Mouse (Mus musculus): ENCODE results near the gene Rbfox1. TPM values are rescaled to one million over a fixed set of nuclear protein-coding genes. Genes with fewer than 3 reads are reported as not detected.

Gene Rbfox1
- total RNA-seq, 2 experiments from 2014 or later = 323 to 338 TPM

DNA sequence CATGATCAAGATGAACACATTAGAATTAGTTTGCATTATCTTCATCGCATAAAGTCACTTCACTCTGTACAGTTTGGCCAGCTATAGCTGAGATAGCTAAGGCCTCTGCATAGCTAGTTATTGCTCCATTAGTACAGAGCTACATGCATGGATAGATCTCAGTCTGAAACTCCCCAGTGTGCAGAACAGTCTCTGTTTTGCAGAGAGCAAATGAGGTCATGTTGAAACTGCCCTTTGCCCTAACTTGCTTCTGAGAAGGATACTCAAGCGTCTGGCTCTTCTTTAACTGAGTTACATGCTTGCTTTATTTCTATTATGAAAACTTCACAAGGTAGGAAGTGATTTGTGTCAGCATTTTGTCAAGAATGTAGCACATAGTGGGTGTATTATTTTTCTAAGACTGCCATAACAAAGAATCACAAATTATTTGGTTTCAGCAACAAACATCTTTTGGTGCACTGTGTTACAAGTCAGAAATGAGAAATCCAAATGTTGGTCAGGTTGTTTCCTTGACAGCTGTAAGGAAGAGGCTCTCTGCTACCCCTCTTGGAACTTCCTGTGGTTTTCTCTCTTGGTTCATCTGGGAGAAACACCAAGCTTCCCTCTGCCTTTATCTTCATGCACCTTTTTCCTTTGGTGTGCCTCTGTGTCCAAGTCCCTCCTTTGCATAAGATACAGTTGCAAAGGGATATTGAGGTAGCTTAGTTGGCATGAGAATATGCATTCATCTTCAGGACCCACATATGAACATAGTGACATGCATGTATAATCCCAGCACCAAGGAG lies 1321.2 kb downstream of the Rbfox1 start:
- intact Hi-C loops (cut with DNase I) = no loop called here
- DNase-seq (ENCODE audit: low spot score in 2 of 2) = no peak

DNA sequence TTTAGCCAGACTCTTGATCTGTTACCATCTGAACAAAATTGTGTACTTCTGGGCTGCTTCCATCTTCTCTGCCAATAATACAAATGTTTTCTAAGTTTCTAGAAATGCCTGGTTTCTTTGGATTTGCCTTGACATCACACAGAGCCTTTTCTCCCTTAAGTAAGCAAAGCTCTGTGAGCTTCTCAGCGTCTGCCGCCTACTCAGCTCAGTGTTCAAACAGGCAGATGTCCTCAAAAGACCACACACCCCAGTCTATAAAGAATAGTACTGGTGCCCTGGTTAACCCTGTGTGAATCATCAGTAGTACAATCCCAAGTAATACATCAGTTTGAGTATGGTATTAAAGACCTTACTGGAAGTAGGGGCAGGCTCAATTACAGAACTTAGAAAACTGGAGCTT lies 1322.4 kb downstream of the Rbfox1 start:
- no peak for DNase-seq (ENCODE audit: low spot score in 2 of 2)
- intact Hi-C loops (cut with DNase I) = no loop called here

DNA sequence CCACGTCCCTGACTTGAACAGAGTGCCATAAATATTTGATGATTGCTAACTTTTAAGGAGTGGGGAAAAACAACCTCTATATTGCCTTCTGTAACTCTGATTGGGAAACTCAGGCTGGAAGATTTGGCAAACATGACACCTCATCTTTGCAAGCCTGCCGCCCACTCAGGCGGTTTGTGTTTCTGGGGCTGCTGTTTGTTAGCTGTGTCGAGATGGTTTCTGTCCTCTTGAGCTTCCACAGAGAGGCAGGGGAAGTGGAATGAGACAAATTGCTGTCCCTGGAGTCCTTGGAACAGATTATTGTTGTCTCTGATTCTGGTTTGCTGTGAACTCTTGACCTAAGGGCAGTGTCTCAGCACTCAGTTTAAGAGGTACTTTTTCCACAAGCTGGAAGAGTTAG lies 1327.6 kb downstream of the Rbfox1 start:
- no peak for DNase-seq (ENCODE audit: low spot score in 2 of 2)
- intact Hi-C loops (cut with DNase I) = no loop called here

DNA sequence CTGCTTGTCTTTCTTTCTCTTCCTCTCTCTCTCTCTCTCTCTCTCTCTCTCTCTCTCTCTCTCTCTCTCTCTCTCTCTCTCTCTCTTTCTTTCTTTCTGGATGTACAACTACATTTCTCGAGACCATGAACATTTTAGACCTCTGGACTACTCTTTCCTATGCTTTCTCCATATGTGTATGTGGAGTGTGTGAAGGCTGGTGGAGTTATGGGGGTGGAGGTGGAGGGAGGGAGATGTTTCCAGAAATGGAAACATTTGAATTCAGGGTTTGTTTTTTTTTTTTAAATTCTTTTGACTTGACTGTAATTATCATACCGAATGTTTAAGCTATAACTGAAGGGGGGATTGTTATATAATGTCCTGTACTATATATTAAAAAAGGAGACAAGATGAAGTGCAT lies 1338.1 kb downstream of the Rbfox1 start:
- DNase-seq (ENCODE audit: low spot score in 2 of 2) = no peak
- intact Hi-C loops (cut with DNase I) = no loop called here

DNA sequence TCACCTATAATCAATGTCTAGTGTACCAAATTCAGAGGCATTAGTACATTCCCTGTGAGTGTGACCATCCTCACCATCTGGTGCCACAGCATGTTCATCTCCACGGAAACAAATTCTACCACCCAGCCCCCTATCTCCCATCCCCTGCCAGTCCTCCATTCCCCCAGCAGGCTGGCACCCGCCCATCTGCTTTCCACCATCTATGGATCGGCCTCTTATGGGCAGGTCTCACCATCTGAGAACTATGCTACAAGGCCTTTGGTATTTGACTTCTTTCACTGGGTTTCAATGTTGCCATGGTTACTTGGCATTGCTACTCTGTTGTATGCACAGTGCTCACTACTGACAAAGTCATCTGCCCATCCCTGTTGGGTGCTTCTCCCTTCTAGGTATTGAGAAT lies 1340.8 kb downstream of the Rbfox1 start:
- DNase-seq (ENCODE audit: low spot score in 2 of 2) = no peak
- intact Hi-C loops (cut with DNase I) = no loop called here

DNA sequence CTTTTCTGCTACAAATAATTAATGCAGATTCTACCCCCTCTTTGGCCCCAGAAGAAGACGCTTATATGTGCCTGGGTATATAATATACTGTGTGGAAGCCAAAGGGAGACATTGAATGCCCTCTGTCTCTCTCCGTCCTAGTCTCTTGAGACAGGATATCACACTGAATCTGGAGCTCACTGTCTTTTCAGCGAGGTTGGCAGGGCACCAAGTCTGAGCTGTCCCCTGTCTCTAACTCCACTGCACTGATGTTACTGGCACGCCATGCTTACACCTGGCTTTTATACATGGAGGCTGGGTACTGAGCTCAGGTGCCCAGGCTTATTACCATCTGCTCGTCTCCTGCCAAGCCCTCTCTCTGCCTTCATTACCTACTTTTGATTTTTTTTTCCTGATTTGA lies 1343.1 kb downstream of the Rbfox1 start:
- intact Hi-C loops (cut with DNase I) = no loop called here
- no peak for DNase-seq (ENCODE audit: low spot score in 2 of 2)

DNA sequence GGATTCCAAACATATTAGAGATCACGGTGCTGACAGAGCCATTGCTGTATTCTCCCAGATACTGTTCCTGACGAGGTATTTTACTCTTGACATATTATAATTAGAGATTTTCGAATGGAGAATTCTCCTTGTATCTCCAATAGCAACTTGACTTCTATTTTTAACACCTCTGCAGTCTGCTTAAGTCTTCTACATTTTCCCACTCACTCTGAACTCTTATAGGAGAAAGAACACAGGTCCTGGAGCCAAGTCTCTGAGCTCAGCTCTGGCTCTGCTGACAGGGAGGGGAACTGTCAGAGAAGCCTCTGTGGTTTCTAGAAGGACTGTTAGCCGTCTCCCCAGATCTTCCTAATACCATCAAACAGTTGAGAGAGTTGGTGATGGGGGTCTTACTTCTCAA lies 1344.1 kb downstream of the Rbfox1 start:
- intact Hi-C loops (cut with DNase I) = no loop called here
- no peak for DNase-seq (ENCODE audit: low spot score in 2 of 2)

DNA sequence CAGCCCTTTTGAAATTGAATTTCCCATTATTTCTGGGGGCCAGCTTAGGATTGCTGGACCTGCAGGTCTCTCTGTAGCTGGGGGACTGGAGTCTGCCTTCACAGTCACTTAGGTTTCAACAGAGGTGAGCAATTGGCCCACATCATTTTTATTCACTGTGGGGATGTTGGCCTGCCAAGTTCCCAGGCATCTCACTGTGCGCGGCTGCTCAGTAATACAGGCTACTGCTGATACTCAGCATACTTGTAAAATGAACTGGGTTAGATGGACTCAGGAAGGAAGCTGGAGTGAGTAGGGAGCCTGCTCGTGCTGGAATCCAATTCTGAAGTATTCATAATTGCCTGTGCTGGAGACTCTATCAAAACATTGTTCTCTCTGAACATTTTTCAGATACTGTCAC lies 1356.5 kb downstream of the Rbfox1 start:
- DNase-seq (ENCODE audit: low spot score in 2 of 2) = no peak
- intact Hi-C loops (cut with DNase I) = no loop called here

DNA sequence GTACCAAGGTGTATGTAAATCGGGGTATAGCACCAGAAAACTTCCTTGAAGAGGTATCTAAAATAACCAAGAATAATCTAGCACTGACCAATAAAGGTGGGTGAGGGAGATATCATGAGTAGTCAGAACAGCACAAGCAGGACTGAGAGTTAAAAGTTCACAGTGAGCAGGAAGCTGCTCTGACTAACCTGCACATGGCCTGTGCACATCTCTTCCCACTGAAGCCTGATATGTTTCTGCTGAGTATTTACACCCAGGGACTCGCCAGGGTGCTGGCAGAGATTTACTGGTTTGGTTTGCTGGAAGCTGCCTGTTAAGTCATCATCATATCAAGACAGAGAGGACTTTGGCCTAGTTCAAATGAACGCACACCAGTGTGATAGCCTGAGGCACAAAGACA lies 1357.3 kb downstream of the Rbfox1 start:
- DNase-seq (ENCODE audit: low spot score in 2 of 2) = no peak
- intact Hi-C loops (cut with DNase I) = no loop called here

DNA sequence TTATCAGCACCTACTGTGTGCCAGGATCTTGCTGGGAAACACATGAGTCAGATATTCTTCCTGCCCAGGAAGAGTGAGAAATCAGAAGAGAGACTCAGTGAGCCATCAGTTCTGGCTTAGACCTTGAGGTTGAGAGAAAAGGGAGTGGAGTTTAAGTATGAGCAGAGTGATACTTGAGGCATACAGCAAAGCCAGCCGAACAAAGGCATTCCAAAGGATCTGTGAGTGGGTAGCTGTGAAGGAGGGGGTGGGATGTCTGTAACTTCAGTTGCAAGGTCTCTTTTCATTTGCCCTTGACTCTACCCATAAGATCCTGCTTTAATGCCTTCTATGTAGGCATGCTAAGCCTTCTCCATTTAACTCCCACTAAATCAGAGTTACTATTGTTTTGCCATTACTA lies 1359.2 kb downstream of the Rbfox1 start:
- intact Hi-C loops (cut with DNase I) = no loop called here
- DNase-seq (ENCODE audit: low spot score in 2 of 2) = no peak

DNA sequence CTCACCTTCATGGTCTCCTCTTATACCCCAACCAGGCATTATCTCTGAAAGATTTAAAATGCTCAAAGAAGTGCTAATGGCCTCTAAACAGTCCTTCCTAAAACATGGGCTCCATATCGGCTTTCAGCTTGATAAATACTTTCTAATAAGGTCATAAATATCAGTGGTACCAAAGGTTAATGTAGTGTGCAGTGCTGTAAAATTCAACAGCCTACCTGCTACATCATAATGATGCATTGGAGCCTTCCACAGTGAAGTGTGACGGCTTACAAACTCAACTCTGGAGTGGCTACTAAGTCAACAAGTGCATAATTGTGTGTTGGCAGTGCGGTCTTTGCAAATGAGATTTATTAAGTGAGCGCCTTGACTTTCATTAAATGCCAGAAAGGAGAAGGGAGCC lies 1366.5 kb downstream of the Rbfox1 start:
- intact Hi-C loops (cut with DNase I) = no loop called here
- DNase-seq (ENCODE audit: low spot score in 2 of 2) = no peak

DNA sequence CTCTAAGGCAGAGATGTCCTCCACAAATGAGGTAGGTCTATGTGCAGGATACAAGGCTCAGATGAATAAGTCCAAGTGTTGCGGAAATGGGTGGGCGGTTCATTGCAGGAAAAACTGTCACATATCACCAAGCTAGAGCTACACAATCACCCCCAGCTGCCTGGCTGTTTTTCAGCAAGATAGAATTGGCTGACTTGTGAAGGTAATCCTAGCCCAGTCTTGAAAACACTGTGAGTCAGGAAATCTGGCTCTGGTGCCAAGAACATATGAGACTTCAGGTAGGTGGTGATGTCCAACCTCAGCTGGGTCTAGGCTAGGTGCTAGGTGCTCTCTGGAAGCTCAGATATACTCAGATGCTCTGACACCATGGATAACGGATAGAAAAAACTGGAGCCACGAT lies 1372.2 kb downstream of the Rbfox1 start:
- intact Hi-C loops (cut with DNase I) = no loop called here
- DNase-seq (ENCODE audit: low spot score in 2 of 2) = peak; percentile 40 to 44

DNA sequence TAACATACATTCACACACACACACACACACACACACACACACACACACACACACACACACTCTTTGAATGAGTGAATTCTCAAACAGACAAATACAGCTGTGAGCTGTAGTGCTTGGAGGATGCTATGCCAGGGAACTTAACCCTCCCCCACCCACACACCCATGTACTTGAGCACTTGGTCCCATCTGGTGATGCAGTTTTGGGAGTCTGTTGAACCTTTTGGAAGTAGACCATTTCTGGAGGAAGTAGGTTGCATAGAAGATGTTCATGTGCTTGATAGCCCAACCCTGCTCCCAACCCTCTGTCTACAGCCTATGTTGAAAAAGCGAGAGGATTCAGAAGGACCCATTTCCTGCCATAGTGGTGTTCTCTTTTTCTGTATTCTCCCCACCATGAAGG lies 1378.1 kb downstream of the Rbfox1 start:
- DNase-seq (ENCODE audit: low spot score in 2 of 2) = no peak
- intact Hi-C loops (cut with DNase I) = no loop called here

DNA sequence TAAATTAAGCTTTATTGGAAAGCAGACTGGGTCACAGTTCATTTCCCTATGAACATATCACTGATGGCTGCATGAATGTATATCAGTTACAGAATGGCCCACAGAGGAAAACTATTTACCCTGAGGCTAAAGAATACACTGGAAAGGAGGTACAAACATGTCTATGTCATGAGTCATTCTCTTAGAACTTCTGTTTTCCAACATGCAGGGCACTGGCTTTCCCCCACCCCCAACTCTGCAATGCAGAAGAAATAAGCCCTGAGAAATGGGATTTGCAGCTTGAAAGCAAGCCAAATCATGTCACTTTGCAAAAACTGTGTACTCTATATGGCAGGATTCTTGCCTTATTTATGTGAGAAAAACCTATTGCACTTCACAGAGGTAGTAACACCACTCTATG lies 1380.6 kb downstream of the Rbfox1 start:
- DNase-seq (ENCODE audit: low spot score in 2 of 2) = no peak

DNA sequence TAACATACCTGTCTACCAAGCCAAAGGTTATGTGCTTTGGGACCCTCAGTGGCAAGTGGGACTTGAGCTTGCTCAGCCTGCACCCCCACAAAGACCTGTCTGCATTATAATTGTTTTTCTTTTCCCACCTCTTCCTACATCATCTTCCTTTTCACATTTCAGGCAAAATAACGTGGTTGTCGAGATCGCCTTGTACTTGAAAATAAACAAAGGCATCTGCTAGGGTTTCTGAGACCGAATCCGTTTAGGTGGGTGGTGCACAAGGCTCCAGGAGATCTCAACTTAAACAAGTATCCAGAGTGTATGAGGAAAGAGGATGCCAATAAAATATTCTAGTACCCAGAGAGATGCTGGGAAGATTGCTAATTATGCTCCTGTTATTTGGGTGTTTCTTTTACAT lies 1390.3 kb downstream of the Rbfox1 start:
- DNase-seq (ENCODE audit: low spot score in 2 of 2) = no peak
- intact Hi-C loops (cut with DNase I) = loop anchor here (10.0 kb wide), 1 partner anchor 221 kb away; no protein-coding TSS in a partner anchor

More for the DNA sequence above, 1380.6 kb downstream of the Rbfox1 start:
- intact Hi-C loops (cut with DNase I) = no loop called here

DNA sequence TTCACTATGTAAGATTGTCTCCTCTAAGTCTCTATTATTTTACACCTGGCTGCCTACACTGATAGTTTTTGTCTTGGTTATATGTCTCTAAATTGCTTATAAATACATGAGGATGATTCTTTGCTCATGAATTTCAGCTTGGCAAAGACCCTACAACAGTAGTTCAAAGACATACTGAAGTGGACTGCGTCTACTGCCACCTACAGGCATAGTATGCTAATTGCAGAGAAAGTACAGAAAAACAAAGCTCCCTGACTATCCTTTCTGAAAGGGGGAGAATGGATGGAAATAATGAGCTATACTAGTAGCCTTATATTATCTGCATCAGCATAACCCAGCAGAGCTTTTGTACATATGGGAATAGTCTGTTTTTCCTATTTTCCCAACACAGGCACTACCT lies 1390.7 kb downstream of the Rbfox1 start:
- intact Hi-C loops (cut with DNase I) = loop anchor here (10.0 kb wide), 1 partner anchor 221 kb away; no protein-coding TSS in a partner anchor
- DNase-seq (ENCODE audit: low spot score in 2 of 2) = no peak

DNA sequence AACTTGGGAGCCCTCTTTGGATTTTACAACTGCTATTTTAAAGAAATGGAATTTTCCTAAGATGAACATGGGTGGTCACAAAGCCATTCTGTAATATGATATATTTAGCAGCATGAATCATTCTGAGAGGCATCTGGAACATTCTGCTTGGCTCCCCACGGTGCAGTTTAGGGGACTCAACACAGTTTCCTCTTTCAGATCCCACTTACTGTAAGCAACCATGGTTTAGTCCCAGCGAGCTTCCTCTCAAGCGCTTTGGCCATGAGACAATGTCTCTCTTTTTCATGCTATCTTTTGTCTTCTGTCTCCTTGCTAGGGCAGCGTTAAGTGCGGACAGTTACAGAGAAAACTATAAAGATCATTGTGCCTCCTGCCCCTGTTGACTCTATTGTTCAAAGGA lies 1394.4 kb downstream of the Rbfox1 start:
- DNase-seq (ENCODE audit: low spot score in 2 of 2) = peak in 1 of 2 experiments; percentile 36
- intact Hi-C loops (cut with DNase I) = loop anchor here (10.0 kb wide), 1 partner anchor 225 kb away; no protein-coding TSS in a partner anchor

DNA sequence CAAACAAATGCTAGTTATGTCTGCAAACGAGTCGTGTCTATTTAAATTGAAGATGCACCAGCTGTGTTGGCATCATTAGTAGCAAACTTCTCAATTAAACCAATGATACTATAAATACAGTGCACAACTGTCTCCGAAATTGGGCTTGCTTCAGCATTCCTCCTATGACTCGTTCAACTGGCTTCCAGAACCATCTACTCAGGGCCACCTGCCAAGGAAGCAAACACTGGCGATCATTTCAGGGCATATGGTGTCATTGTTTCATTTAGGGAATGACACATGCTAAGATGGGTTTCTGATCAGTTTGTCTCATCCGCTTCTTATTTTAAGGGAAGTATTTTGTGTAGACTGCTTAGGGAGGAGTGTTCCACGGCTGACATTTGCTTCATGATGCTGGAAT lies 1397.1 kb downstream of the Rbfox1 start:
- DNase-seq (ENCODE audit: low spot score in 2 of 2) = peak; percentile 47 to 56
- intact Hi-C loops (cut with DNase I) = no loop called here

DNA sequence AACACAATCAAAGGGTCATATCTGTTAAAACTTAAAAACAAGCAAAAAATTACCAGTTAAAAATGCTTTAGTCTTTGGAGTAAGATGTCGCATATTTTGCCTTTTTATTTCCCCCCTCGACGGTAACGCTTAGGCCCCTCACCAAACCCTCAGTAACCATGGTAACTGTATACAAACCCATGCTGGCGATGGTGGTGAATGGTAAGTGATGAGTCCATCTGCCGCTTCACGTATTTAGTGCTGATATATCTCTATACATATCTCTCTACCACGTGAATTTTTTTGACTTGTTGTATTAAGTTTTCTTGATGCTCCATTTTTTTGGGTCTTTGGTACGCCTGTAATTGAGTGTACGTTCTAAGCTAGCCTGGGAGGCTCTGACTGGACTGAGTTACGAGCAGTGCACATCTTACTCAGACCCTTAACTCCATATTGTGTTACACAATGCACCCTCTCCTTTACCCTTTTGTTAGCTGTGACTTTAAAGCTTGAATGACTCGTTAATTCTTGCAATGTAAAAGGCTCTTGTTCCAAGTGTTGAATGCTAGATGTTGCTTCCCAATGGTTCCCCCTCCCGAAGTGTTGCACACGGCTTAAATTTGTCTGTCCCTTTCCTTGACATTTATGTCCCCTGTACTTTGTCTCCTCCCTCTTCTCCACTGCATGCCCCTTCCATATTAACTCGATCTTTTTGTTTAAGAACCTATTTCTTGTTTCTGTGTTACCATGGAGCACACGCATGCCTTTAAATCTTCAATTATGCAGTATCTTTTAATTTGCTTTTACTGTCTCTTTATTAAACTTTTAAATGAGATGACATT lies 1408.0 kb downstream of the Rbfox1 start:
- no peak for DNase-seq (ENCODE audit: low spot score in 2 of 2)
- intact Hi-C loops (cut with DNase I) = no loop called here

DNA sequence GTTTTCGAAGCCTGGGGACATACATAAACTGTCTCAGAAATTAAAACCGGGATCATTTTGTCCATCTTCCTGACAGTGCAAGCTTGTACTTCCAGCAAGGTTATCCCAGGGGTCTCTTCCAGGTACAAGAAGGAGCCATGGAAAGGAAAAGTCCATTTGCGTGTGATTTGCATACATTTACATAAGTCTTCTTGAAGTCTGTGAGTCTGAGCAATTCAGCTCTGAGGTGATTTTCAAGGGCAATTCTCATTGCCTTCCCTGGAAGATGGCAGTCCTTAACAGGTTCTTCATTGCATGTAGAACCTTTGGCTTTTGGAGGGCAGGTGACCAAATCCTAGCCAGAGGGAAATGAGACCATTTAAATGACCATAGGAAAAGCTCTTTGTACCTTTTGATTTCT lies 1417.3 kb downstream of the Rbfox1 start:
- no peak for DNase-seq (ENCODE audit: low spot score in 2 of 2)
- intact Hi-C loops (cut with DNase I) = no loop called here

DNA sequence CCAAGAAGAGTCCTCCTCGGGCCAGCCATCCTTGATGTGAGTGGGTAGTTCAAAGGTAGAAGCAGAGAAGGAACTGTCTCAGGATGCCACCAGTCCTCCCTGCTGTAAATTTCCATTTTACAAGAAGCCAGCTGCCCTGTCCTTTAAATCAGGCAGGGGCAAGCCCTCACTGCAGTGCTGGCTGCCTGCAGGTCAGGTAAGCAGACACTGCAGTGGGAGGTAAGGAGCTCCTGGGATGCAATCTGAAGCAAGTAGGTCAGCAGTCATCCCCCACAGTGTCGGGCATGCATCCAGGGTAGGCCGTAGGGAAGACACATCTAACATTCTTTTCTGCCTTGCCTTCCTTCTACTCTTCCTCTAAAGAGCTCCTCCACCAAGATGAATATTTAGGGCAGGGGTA lies 1444.0 kb downstream of the Rbfox1 start:
- no peak for DNase-seq (ENCODE audit: low spot score in 2 of 2)
- intact Hi-C loops (cut with DNase I) = no loop called here

Measured in left cerebral cortex, postnatal 36 days (tissue).